Mouse (Mus musculus) liver, postnatal 0 days (tissue): Measurements from ENCODE around the gene Gm20388. TPM values are rescaled to one million over a fixed set of nuclear protein-coding genes. Genes with fewer than 3 reads are reported as not detected.

Experiments used
- ATAC-seq: fragments of 200-750 bp; cut with Nextera tagmentation; 2 replicates; pipeline ENCODE4 v1.8.0; 2017; ENCODE audit warnings: mild to moderate bottlenecking, moderate library complexity
- DNase-seq: peaks from one replicate; pipeline ENCODE4 v3.0.0-alpha.2; 2016
- H3K27ac ChIP-seq: fragments of 300-500 bp; sonication (generic); 2 replicates; pipeline ENCODE4 v1.5.1; 2014; ENCODE audit warnings: antibody characterized with exemption, moderate library complexity, mild to moderate bottlenecking, low read depth
- H3K27me3 ChIP-seq: fragments of 300-500 bp; sonication (generic); 2 replicates; pipeline ENCODE4 v1.6.1; 2014; ENCODE audit warnings: low read length, control low read depth, mixed read lengths; ENCODE audit not compliant: insufficient read depth
- H3K36me3 ChIP-seq: fragments of 300-500 bp; sonication (generic); replicated peaks from 2 replicates; pipeline ENCODE4 v1.6.1; 2014; ENCODE audit warnings: mild to moderate bottlenecking, control low read depth, low read length, moderate library complexity, mixed read lengths; ENCODE audit not compliant: insufficient read depth
- H3K4me1 ChIP-seq: fragments of 300-500 bp; sonication (generic); 2 replicates; pipeline ENCODE4 v1.6.1; 2014; ENCODE audit warnings: antibody characterized with exemption, mild to moderate bottlenecking, control low read depth; ENCODE audit not compliant: insufficient read depth
- H3K4me2 ChIP-seq: fragments of 300-500 bp; sonication (generic); 2 replicates; pipeline ENCODE4 v1.6.1; 2014; ENCODE audit warnings: low read depth, mild to moderate bottlenecking, low read length, moderate library complexity, mixed read lengths
- H3K4me3 ChIP-seq: fragments of 300-500 bp; sonication (generic); 2 replicates; pipeline ENCODE4 v1.5.1; 2014; ENCODE audit warnings: low read depth, low read length
- H3K9ac ChIP-seq: fragments of 300-500 bp; sonication (generic); replicated peaks from 2 replicates; pipeline ENCODE4 v1.6.1; 2014; ENCODE audit warnings: mild to moderate bottlenecking, moderate library complexity
- H3K9me3 ChIP-seq: fragments of 300-500 bp; sonication (generic); 2 replicates; pipeline ENCODE4 v1.6.1; 2016; ENCODE audit warnings: mild to moderate bottlenecking, control low read depth, low read length, mixed read lengths
- CTCF ChIP-seq: sonication (generic); IDR thresholded peaks from 2 replicates; pipeline ENCODE4 v1.5.1; 2016; ENCODE audit warnings: antibody characterized with exemption, low read depth
- EP300 ChIP-seq: IDR thresholded peaks from 2 replicates; pipeline ENCODE4 v1.6.1; 2016; ENCODE audit warnings: antibody characterized with exemption, low read depth, mild to moderate bottlenecking
- WGBS: fragments of 180-500 bp; shearing (Covaris S2); extraction: QIAGEN DNeasy Blood & Tissue Kit; methylation state at CpG from one replicate; pipeline ENCODE4 v1.1.7; 2014; ENCODE audit not compliant: insufficient replicate concordance; 5-methylcytosine and 5-hydroxymethylcytosine counted together
- polyA plus RNA-seq: library from polyadenylated mRNA; unstranded; fragments of >200 nt; fragmentation: Nextera tagmentation; extraction: Ambion mirVana; gene quantifications from 2 replicates; pipeline ENCODE4 v1.2.1, GENCODE M21; 2015

Gene Gm20388
- polyA plus RNA-seq, 1 experiment from 2014 or later, result not detected

DNA sequence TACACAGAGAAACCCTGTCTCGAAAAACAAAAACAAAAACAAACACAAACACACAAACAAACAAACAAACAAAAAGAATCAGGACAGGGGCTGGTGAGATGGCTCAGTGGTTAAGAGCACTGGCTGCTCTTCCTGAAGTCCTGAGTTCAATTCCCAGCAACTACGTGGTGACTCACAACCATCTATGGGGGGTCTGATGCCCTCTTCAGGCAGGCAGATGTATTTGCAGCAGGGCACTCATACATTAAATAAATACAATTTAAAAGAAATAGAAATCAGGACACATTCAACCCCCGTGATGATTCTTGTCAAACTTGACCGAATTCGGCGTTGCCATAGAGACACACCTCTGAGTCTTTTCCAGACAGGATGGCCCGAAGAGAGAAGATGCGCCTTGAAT lies 296.7 kb downstream of the Gm20388 start:
- no peaks in the 10 kb centered on the region for H3K9me3 ChIP-seq
- H3K4me3 ChIP-seq, result no peak overlapping the region
- no peaks in the 10 kb centered on the region for H3K4me1 ChIP-seq
- 78% methylated on average over 8 of the region's 8 CpGs for WGBS
- no peak overlapping the region for H3K4me2 ChIP-seq
- no peak overlapping the region for H3K27ac ChIP-seq
- ATAC-seq (no peak), DNase-seq (no peak)
- H3K36me3 ChIP-seq, result no peaks in the 10 kb centered on the region
- H3K27me3 ChIP-seq, result no peaks in the 10 kb centered on the region
- H3K9ac ChIP-seq, result no peak overlapping the region
- TF ChIP-seq EP300 (no peak), CTCF (peak; percentile 30)

DNA sequence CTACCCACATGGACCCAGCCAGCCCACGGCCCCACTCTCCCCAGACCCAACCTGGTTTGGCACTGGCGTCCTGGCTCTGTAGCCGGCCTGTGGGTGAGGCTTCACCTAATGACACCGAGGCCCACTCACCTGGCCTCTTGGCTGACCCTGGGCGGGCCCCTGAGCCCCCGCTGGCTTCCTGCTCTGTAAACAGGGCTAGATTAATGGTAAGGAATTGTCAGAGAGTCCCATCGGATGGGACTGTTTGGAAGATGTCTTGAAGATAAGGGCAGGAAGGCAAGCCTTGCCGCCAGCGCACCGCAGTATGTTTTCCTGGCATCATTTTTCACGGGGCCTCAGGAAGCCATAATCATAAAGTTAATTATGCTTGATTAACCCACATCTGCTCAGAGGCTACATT lies 297.5 kb downstream of the Gm20388 start:
- H3K9ac ChIP-seq, result no peak overlapping the region
- H3K36me3 ChIP-seq, result no peaks in the 10 kb centered on the region
- no peak overlapping the region for H3K4me3 ChIP-seq
- ATAC-seq, result no peak
- no peaks in the 10 kb centered on the region for H3K9me3 ChIP-seq
- 57% methylated on average over 11 of the region's 11 CpGs for WGBS
- no peak for DNase-seq
- no peak overlapping the region for H3K27ac ChIP-seq
- no peaks in the 10 kb centered on the region for H3K27me3 ChIP-seq
- H3K4me1 ChIP-seq, result no peaks in the 10 kb centered on the region
- TF ChIP-seq EP300 (no peak), CTCF (no peak)
- no peak overlapping the region for H3K4me2 ChIP-seq

DNA sequence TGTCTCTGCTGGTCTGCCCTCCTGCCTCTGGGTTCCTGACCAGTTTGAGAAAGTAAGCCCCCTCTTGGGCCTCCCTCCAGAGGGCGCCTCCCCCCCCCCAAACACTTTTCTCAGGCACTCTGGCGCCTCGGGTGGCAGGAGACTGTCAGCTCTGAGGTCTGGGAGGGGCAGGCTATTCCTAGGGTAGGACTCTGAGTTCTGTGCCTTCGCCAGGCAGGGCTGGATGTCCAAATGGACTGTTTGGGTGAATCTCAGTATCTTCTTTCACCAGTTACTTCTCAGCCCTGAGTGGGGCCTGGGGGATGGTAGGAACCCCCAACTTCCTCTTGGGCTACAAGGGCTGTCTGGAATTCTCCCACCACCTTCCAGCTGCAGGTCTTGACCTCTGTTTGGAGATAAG lies 300.7 kb downstream of the Gm20388 start:
- no peak overlapping the region for H3K27ac ChIP-seq
- 14% methylated on average over 4 of the region's 4 CpGs for WGBS
- H3K4me3 ChIP-seq, result no peak overlapping the region
- no peaks in the 10 kb centered on the region for H3K27me3 ChIP-seq
- TF ChIP-seq CTCF, result peak; percentile 50
- TF ChIP-seq EP300, result no peak
- ATAC-seq (no peak), DNase-seq (no peak)
- H3K36me3 ChIP-seq, result no peaks in the 10 kb centered on the region
- 0 out of 2 replicates have a peak, but pooled peaks cover 4% of the 10 kb centered on the region for H3K4me1 ChIP-seq
- H3K4me2 ChIP-seq, result no peak overlapping the region
- no peak overlapping the region for H3K9ac ChIP-seq
- H3K9me3 ChIP-seq, result no peaks in the 10 kb centered on the region

DNA sequence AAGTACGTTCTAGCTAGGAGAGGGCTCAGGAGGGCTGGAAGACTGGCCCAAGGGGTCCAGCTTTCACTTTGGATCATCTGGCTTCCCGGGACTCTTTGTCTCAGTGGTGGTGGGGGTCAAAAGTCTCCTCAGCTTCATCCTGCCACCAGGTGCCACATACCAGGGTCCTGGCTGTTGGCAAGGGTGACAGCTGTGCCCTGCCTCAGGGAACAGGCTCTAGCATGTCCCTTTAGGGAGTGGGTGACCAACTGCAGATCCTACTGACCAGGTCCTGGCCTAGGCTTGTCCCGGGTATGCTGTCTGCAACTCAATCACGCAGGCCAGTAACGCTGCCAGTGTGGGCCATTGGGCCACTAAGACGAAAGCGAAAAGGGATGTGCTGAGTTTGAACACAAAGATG lies 302.0 kb downstream of the Gm20388 start:
- H3K4me1 ChIP-seq, result peaks cover 13% of the 10 kb centered on the region
- ATAC-seq, result no peak

DNA sequence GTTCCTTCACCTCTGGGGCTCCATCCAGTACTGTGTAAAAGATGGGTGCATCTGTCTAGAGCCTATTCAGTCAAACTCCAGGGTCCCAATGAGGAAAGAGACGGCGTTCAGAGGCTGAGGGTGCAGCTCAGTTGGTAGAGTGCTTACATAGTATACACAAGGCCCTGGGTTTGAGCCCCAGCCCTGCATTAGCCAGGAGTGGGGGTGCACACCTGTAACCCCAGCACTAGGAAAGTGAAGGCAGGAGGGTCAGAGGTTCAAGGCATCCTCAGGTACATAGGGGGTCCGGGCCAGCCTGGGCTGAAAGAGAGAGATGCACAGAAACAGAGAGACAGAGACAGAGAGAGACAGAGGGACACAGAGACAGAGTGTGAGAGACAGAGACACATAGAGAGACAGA lies 302.6 kb downstream of the Gm20388 start:
- Histone ChIP-seq H3K36me3 (no peaks in the 10 kb centered on the region), H3K4me3 (no peak overlapping the region), H3K4me2 (no peak overlapping the region), H3K4me1 (peaks cover 15% of the 10 kb centered on the region), H3K27me3 (no peaks in the 10 kb centered on the region), H3K9me3 (no peaks in the 10 kb centered on the region), H3K27ac (no peak overlapping the region), H3K9ac (no peak overlapping the region)
- TF ChIP-seq CTCF (no peak), EP300 (no peak)
- ATAC-seq (no peak), DNase-seq (no peak)
- WGBS, result 85% methylated on average over 3 of the region's 3 CpGs

More for the DNA sequence above, 302.0 kb downstream of the Gm20388 start:
- no peaks in the 10 kb centered on the region for H3K9me3 ChIP-seq
- TF ChIP-seq CTCF, result no peak
- no peak for TF ChIP-seq EP300
- no peak overlapping the region for H3K9ac ChIP-seq
- no peak overlapping the region for H3K27ac ChIP-seq
- no peak overlapping the region for H3K4me2 ChIP-seq
- WGBS, result 90% methylated on average over 7 of the region's 7 CpGs
- no peak for DNase-seq
- H3K36me3 ChIP-seq, result no peaks in the 10 kb centered on the region
- no peak overlapping the region for H3K4me3 ChIP-seq
- H3K27me3 ChIP-seq, result no peaks in the 10 kb centered on the region

DNA sequence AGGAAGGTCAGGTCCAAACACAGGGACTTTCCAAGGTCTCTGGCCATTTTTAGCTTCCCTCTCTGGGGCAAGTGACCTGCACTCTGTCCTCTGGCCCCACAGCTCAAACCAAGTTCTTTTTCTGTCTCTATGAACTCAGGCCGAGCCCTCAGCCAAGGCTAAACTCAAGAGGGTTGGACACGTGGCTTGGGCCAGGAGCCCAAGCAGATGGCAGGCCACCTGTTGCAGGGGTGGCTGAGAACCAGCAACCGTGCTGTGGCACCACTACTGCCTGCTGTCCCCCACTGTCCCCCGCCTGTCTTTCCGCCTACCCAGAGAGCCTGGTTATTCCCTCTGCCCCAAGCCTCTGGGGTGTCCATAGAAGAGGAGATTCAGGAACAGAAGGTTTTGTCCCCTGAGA lies 303.3 kb downstream of the Gm20388 start:
- ATAC-seq (peak; percentile 29; the same call in 1 of the 2 replicates), DNase-seq (peak; percentile 36)
- Histone ChIP-seq H3K4me2 (no peak overlapping the region), H3K36me3 (no peaks in the 10 kb centered on the region), H3K27ac (no peak overlapping the region), H3K27me3 (no peaks in the 10 kb centered on the region), H3K9me3 (no peaks in the 10 kb centered on the region), H3K4me1 (peaks cover 15% of the 10 kb centered on the region), H3K9ac (no peak overlapping the region), H3K4me3 (no peak overlapping the region)
- 69% methylated on average over 5 of the region's 5 CpGs for WGBS
- TF ChIP-seq EP300 (no peak), CTCF (no peak)

DNA sequence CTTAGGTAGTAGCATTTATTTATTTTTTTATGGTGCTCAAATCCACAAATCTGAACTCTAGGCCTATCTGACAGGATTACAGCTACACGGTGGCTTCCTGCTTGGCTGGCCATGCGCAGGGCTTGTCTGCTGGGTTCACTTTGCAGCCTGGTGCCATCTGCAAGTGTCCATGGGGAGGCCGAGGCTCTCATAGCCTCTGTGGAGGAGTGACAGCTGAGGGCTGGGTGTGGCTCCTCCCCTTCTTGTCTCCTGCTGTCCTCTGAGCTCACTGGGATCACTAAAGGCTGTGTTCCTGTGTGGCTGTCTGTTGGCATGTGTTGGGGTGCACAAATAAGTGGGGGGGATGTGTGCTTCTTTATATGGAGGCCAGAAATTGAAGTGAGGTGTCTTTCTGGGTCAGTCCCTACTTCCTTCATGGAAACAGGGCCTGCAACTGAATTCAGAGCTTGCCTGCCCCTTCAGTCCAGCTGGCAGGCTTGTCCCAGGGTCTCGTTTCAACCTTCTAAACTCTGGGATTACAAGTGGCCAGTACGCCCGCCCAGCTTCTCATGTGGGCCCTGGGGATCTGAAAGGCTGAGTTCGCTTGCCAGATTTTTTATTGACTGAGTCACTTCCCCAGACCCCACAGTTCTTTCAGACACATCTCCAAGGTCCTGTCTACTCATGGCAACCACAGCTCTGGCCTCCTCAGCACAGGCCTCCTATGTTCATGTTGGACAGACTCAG lies 304.9 kb downstream of the Gm20388 start:
- Histone ChIP-seq H3K4me3 (no peak overlapping the region), H3K4me2 (no peak overlapping the region), H3K4me1 (peaks cover 15% of the 10 kb centered on the region), H3K36me3 (no peaks in the 10 kb centered on the region), H3K27ac (no peak overlapping the region), H3K9ac (no peak overlapping the region), H3K9me3 (no peaks in the 10 kb centered on the region), H3K27me3 (no peaks in the 10 kb centered on the region)
- peak; percentile 40 for DNase-seq
- ATAC-seq, result peak; percentile 25
- 56% methylated on average over 7 of the region's 7 CpGs for WGBS
- no peak for TF ChIP-seq CTCF
- no peak for TF ChIP-seq EP300
